Mouse (Mus musculus): ENCODE data around the gene AU018091.
"Not testable (repeated sequence)": the region's sequence is repeated elsewhere in the genome, so short reads cannot be mapped to it uniquely, and the experiment has no call there.

Gene AU018091

GRCm38 (mm10) chr7:3168925-3169324 is at the start of gene AU018091:
AU018091 (minus strand) TSS chr7:3169203.
- no peak for DNase-seq (ENCODE audit: low spot score)

- no peak for DNase-seq (ENCODE audit: low spot score)
Measured at GRCm38 (mm10) chr7:3217546-3218056, 48.6 kb upstream of the AU018091 start.

GRCm38 (mm10) chr7:3216331-3216730 is 47.3 kb upstream of the AU018091 start:
- no peak for DNase-seq (ENCODE audit: low spot score)

GRCm38 (mm10) chr7:3213557-3213956 is 44.6 kb upstream of the AU018091 start:
- no peak for DNase-seq (ENCODE audit: low spot score)

GRCm38 (mm10) chr7:3213156-3213555 is 44.2 kb upstream of the AU018091 start:
- no peak for DNase-seq (ENCODE audit: low spot score)

- no peak for DNase-seq (ENCODE audit: low spot score)
Measured at GRCm38 (mm10) chr7:3212002-3212790, 43.2 kb upstream of the AU018091 start.

- DNase-seq (ENCODE audit: low spot score) = no peak
Measured at GRCm38 (mm10) chr7:3211518-3211917, 42.5 kb upstream of the AU018091 start.

- DNase-seq (ENCODE audit: low spot score) = no peak
Measured at GRCm38 (mm10) chr7:3210605-3211004, 41.6 kb upstream of the AU018091 start.

GRCm38 (mm10) chr7:3206520-3206919 is 37.5 kb upstream of the AU018091 start:
- no peak for DNase-seq (ENCODE audit: low spot score)

- no peak for DNase-seq (ENCODE audit: low spot score)
Measured at GRCm38 (mm10) chr7:3204628-3205027, 35.6 kb upstream of the AU018091 start.

GRCm38 (mm10) chr7:3203890-3204289 is 34.9 kb upstream of the AU018091 start:
- no peak for DNase-seq (ENCODE audit: low spot score)

GRCm38 (mm10) chr7:3201134-3201705 is 32.2 kb upstream of the AU018091 start:
- no peak for DNase-seq (ENCODE audit: low spot score)

GRCm38 (mm10) chr7:3198884-3199283 is 29.9 kb upstream of the AU018091 start:
- no peak for DNase-seq (ENCODE audit: low spot score)

GRCm38 (mm10) chr7:3195850-3196249 is 26.8 kb upstream of the AU018091 start:
- DNase-seq (ENCODE audit: low spot score) = no peak

- no peak for DNase-seq (ENCODE audit: low spot score)
Measured at GRCm38 (mm10) chr7:3194531-3194930, 25.5 kb upstream of the AU018091 start.

- peak; percentile 46 for DNase-seq (ENCODE audit: low spot score)
Measured at GRCm38 (mm10) chr7:3193905-3194304, 24.9 kb upstream of the AU018091 start.

GRCm38 (mm10) chr7:3193049-3193632 is 24.1 kb upstream of the AU018091 start:
- no peak for DNase-seq (ENCODE audit: low spot score)

GRCm38 (mm10) chr7:3191971-3192498 is 23.0 kb upstream of the AU018091 start:
- no peak for DNase-seq (ENCODE audit: low spot score)

GRCm38 (mm10) chr7:3186726-3187125 is 17.7 kb upstream of the AU018091 start:
- DNase-seq (ENCODE audit: low spot score) = not testable (repeated sequence)

- DNase-seq (ENCODE audit: low spot score) = no peak
Measured at GRCm38 (mm10) chr7:3186136-3186535, 17.1 kb upstream of the AU018091 start.

- no peak for DNase-seq (ENCODE audit: low spot score)
Measured at GRCm38 (mm10) chr7:3184394-3184793, 15.4 kb upstream of the AU018091 start.

GRCm38 (mm10) chr7:3180958-3181357 is 12.0 kb upstream of the AU018091 start:
- DNase-seq (ENCODE audit: low spot score) = not testable (repeated sequence)

- DNase-seq (ENCODE audit: low spot score) = no peak
Measured at GRCm38 (mm10) chr7:3168296-3168695, 707 bp downstream of the AU018091 start.

Data from urinary bladder, postnatal 25 days (tissue).